Mouse (Mus musculus) 416B (cell line): ENCODE measurements around the gene Fam189a1.

Experiments
- DNase-seq: peaks from one replicate; pipeline ENCODE4 v3.0.0; 2011; ENCODE audit warnings: low read depth

Gene Fam189a1

GRCm38 (mm10) chr7:65104207-65105096 lies 51.9 kb downstream of the Fam189a1 start:
- DNase-seq = no peak

GRCm38 (mm10) chr7:65101661-65102060 lies 54.7 kb downstream of the Fam189a1 start:
- DNase-seq = no peak

- no peak for DNase-seq
Observed at GRCm38 (mm10) chr7:65097708-65098107, 58.7 kb downstream of the Fam189a1 start.

GRCm38 (mm10) chr7:65095631-65096107 lies 60.7 kb downstream of the Fam189a1 start:
- no peak for DNase-seq

- no peak for DNase-seq
Observed at GRCm38 (mm10) chr7:65093314-65093713, 63.1 kb downstream of the Fam189a1 start.

- no peak for DNase-seq
Observed at GRCm38 (mm10) chr7:65091486-65091885, 64.9 kb downstream of the Fam189a1 start.

- no peak for DNase-seq
Observed at GRCm38 (mm10) chr7:65085972-65086371, 70.4 kb downstream of the Fam189a1 start.

GRCm38 (mm10) chr7:65082778-65083091 lies 73.6 kb downstream of the Fam189a1 start:
- no peak for DNase-seq

- no peak for DNase-seq
Observed at GRCm38 (mm10) chr7:65081979-65082777, 74.2 kb downstream of the Fam189a1 start.

GRCm38 (mm10) chr7:65076134-65076533 lies 80.2 kb downstream of the Fam189a1 start:
- DNase-seq = no peak

GRCm38 (mm10) chr7:65074194-65074593 lies 82.2 kb downstream of the Fam189a1 start:
- DNase-seq = no peak

GRCm38 (mm10) chr7:65073555-65073954 lies 82.8 kb downstream of the Fam189a1 start:
- no peak for DNase-seq

GRCm38 (mm10) chr7:65066211-65066610 lies 90.2 kb downstream of the Fam189a1 start:
- DNase-seq = no peak

- no peak for DNase-seq
Observed at GRCm38 (mm10) chr7:65065457-65065856, 90.9 kb downstream of the Fam189a1 start.

- no peak for DNase-seq
Observed at GRCm38 (mm10) chr7:65064638-65065037, 91.7 kb downstream of the Fam189a1 start.

- no peak for DNase-seq
Observed at GRCm38 (mm10) chr7:65064096-65064495, 92.3 kb downstream of the Fam189a1 start.

GRCm38 (mm10) chr7:65060163-65060799 lies 96.1 kb downstream of the Fam189a1 start:
- DNase-seq = no peak

GRCm38 (mm10) chr7:65056864-65057263 lies 99.5 kb downstream of the Fam189a1 start:
- no peak for DNase-seq

GRCm38 (mm10) chr7:65051986-65052385 lies 104.4 kb downstream of the Fam189a1 start:
- no peak for DNase-seq

GRCm38 (mm10) chr7:65049236-65049954 lies 107.0 kb downstream of the Fam189a1 start:
- no peak for DNase-seq

- no peak for DNase-seq
Observed at GRCm38 (mm10) chr7:65047700-65048099, 108.7 kb downstream of the Fam189a1 start.

- DNase-seq = no peak
Observed at GRCm38 (mm10) chr7:65046690-65047089, 109.7 kb downstream of the Fam189a1 start.
